Mouse (Mus musculus): ENCODE data around the gene Bub1b.
"Not testable (repeated sequence)": the region's sequence is repeated elsewhere in the genome, so short reads cannot be mapped to it uniquely, and the experiment has no call there.

Bub1b gene

DNA sequence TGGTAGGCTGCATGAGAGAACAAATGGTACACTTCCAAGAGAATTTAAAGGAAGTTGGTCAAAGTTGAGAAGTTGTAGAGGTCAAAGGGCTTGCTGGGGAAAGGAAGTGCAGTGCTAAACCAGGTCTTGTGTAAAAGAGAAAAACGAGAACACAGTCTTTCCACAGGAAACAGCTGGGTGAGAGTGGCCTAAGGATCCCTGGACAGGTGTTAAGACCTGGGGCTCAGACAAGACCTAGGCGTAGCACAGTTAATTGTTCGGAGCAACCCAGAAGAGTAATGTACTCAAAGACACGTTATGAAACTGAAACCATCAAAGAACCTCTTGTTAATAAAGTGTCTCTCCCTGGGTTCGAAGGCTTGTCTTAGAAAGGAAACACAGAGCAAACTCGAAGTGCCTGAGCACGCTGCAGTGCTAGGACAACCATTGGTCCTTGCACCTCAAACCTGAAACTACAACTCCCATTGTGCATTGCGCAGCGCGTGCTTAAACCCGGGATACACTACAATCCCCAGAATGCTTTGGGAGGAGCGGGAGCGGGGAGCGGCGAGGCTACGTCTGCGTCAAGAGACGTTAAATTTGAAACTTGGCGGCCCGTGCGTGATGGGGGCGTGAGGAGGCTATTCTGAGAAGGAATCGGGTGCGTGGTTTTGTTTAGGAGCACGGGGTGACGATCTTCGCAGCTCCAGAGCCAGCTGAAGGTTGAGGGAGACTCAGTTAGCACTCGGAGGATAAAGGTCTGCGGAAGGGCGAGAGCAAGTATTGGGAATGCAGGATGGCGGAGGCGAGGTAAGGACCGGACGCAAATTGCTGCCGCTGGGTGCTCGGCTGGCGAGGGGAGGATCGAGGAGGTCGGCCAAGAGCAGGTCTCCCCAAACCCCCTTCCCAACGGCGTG lies at the start of gene Bub1b:
Bub1b (plus strand) TSS at position 539 of the 896 bp plus-strand sequence.
- DNase-seq (ENCODE audit: extremely low read depth, low read depth, low spot score) = peak; percentile 40

DNA sequence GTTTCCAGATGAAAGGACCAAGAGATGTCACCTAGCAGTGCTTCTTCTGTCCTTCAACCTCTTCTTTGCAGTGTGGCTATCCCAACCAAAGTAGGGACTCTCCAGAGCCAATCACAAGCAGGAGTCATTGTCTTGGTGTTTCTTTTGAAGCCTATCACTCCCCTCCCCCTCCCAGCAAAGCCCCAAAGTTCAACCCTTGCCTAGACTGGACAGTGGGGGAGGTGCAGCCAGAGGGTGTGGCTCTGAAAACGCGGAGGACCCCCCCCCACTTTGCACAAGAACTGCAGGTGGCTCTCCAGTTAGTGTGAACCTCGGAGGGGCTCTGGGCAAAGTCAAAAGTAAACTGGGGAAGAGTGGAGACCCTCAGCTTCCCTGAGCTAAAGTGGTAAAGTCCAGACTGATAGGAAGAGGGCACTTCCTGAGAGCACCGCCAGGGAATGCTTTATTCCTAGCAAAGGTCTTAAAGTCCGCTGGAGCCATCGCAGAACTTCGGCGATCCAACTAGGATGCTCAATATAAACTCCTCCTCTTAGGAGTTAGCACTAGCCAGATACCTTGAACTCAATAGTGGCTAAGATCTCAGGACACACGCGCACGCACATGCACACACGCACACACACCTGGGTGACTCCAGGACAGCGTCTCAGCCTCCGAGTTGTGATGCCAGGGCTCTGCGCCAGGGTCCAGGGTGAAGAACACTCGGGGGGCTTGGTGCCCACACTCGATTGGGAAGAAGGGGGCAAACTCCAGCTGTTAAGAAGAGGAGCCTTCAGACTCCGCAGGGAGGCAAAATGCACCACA lies 49.4 kb upstream of the Bub1b start:
- DNase-seq (ENCODE audit: extremely low read depth, low read depth, low spot score) = no peak

DNA sequence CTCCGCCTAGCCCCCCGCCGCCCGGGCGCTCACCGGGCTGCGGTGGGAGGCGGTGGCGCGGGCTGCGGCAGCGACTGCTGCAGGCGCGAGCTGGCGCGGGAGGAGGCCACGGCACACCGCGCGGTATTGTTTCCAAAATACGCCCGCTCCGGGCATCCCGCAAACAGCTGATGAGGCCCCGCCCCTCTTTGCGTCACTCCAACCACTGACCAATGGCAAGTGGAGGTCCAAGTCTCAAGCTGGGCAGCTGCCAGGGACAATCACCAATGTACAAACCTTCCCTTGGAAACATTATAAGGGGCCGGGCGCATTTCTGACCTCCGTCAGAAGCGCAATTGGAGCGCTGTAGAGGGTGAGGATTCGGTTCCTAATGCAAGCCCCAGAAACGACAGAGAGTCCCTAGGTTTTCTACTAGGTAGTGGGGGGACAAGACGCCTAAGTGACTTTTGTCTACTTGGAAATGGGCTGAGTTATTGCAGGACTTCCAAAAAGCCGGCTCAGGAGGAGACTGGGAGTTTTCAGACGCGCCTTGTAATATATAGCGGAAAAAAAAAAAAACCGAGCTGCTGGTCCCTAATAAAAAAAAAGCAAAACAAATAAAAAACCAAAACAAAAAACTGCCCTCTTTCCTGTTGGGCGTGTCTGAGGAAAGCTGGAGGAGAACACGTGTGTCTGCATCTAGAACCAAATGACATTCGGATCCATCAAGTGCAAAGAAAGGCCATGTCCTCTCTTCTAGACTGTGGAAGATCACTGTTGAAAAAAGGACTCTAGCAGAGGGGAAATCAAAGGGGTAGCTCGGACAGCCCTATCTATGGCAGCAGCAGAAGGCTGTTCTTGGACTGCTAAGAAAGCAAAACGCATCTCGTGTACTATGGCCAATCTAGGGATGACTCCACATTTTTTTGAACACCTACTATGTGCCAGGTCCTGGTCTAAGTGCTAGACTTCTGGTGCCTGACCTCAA lies 48.2 kb upstream of the Bub1b start, which contains the start of gene Bmf:
Bmf (minus strand) TSS at position 181 of the 967 bp plus-strand sequence.
- DNase-seq (ENCODE audit: extremely low read depth, low read depth, low spot score) = peak; percentile 68

DNA sequence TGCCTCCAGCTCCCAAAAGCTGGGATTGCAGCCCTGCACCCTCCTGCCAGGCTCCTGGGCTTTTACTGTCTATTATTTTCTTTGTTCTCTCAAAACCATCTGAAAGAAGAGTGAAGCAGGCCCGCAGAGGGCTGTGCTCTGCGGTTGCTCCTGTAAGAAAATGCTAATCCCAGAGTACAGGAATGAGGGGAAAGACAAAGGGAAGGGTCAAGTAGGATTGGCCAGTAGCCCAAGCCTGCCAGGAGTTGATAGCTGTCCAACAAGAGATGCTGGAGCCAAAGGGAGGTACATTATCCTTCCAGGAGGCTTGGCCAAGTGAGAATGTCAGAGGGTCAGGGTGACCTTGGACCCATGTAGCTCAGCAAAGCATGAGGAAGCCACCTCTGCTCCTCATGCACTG lies 46.4 kb upstream of the Bub1b start:
- no peak for DNase-seq (ENCODE audit: extremely low read depth, low read depth, low spot score)

DNA sequence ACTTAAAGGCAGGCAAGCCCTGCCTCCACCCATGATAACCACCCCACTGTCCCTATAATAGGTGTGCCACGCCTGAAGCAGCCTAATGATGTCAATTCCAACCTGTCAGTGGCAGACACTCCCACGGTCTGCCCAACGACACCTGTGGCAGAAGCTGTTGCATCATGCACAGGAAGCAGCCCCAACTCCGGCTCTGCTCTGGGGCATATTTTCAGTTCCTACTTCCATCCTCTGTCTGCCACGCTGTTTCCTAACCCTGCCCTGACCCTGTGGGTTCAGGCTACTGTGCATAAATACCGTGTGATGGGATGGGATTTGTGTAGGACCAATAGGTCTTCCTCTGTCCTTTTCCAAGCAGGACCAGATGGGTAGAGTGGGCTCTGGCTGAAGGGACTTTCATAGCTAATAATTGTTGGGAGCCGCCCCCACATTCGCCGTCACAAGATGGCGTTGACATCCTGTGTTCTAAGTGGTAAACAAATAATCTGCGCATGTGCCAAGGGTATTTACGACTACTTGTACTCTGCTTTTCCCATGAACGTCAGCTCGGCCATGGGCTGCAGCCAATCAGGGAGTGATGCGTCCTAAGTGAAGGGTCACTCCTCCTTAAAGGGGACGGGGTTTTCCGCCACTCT lies 43.5 kb upstream of the Bub1b start:
- not testable (repeated sequence) for DNase-seq (ENCODE audit: extremely low read depth, low read depth, low spot score)

DNA sequence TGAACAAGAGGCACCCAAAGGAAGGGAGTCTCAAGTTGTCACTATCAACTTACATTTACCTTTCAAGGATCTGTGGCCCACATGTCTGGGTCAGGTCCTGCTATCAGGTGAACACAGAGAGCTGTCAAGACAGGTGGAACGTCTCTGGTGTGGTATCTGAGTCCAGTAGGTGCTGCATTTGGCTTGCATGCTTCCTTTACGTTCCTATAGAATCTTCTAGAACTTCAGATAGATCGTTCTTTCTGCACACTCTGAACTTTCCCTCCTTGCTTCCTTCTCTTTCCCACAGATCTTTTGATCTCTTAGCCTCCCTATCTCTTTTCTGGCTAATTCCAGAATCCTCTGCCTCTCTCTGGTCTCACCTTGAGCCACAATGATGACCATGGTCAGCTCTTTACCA lies 39.6 kb upstream of the Bub1b start:
- no peak for DNase-seq (ENCODE audit: extremely low read depth, low read depth, low spot score)

DNA sequence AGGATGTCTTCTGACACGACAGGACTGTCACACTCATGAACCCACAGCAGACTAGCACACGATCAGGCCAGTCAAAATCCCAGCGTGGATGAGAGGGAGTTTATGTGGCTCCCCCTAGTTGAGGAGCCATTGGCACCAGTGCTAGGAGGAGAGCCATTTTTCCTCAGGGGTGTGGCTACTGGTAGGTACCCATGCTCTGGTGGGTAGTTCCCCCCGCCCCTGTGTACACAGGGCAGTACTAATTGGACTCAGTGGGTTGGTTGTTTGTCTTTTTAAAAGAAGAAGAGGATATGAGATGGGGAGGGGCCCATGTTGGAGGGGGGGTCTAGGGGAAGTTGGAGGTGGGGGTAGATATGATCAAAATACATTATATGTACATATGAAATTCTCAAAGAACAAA lies 36.0 kb upstream of the Bub1b start:
- no peak for DNase-seq (ENCODE audit: extremely low read depth, low read depth, low spot score)

DNA sequence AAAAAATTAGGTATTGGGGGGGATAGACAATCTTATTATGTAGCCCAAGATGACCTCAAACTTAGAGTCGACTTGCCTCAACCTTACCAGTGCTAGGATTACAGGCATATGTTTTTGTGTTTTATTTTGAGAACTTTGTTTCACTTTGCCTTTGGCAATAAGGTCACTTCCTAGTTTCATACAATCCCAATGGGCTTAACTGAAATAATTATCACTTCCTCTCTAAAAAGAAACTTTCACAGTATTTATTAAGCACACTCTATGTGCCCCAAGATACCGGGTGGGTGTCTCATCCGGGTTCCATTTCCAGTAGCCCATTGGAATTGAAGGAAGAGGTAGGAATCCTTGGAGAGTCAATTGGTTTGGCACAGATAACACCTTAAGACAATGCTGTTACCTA lies 35.6 kb upstream of the Bub1b start:
- DNase-seq (ENCODE audit: extremely low read depth, low read depth, low spot score) = no peak

- DNase-seq (ENCODE audit: extremely low read depth, low read depth, low spot score) = no peak
Observed at GRCm38 (mm10) chr2:118567179-118567578, 30.8 kb upstream of the Bub1b start.

- no peak for DNase-seq (ENCODE audit: extremely low read depth, low read depth, low spot score)
Observed at GRCm38 (mm10) chr2:118570939-118571338, 27.1 kb upstream of the Bub1b start.

- DNase-seq (ENCODE audit: extremely low read depth, low read depth, low spot score) = no peak
Observed at GRCm38 (mm10) chr2:118572183-118572836, 25.7 kb upstream of the Bub1b start.

- no peak for DNase-seq (ENCODE audit: extremely low read depth, low read depth, low spot score)
Observed at GRCm38 (mm10) chr2:118573135-118573534, 24.9 kb upstream of the Bub1b start.

DNA sequence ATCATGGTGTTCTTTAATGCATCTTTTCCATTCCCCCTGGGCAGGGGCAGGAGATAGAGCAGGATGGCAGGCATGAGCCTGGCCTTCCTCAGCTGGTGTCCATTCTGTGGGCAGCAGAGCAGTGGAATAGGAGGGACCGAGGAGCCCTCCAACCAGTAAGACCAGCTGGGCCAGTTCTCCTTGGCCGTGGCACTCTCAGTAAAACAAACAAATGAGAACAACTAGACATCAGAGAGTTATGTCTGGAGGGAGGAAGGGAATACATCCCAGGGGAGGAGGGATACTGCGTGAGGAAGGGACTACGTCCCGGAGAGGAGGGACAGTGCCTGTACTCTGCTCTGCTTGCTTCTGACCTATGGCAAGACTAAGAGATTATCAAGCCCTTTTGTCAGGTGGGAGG lies 12.0 kb upstream of the Bub1b start:
- DNase-seq (ENCODE audit: extremely low read depth, low read depth, low spot score) = no peak

DNA sequence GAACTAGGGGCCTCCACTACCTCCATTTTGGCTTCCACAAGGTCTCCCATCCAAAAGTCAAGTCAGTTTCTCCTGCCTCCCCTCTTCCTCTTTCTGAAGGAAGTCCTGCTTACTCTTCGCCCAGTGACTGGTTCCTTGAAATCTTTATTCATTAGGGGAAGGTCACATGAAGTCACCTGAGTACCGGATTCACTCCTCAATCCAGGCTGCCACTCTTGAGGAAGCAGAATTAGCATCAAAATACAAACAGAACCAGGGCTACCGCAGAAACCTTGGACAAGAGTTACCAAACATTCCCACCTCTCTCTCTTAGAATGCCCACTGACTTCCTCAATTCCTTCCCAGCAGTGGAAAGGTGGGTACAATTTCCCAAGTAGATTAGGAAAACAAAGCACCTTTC lies 10.3 kb upstream of the Bub1b start:
- no peak for DNase-seq (ENCODE audit: extremely low read depth, low read depth, low spot score)

GRCm38 (mm10) chr2:118591083-118591482 lies 6.9 kb upstream of the Bub1b start:
- no peak for DNase-seq (ENCODE audit: extremely low read depth, low read depth, low spot score)

GRCm38 (mm10) chr2:118599087-118599486 lies 1.1 kb downstream of the Bub1b start:
- DNase-seq (ENCODE audit: extremely low read depth, low read depth, low spot score) = no peak

DNA sequence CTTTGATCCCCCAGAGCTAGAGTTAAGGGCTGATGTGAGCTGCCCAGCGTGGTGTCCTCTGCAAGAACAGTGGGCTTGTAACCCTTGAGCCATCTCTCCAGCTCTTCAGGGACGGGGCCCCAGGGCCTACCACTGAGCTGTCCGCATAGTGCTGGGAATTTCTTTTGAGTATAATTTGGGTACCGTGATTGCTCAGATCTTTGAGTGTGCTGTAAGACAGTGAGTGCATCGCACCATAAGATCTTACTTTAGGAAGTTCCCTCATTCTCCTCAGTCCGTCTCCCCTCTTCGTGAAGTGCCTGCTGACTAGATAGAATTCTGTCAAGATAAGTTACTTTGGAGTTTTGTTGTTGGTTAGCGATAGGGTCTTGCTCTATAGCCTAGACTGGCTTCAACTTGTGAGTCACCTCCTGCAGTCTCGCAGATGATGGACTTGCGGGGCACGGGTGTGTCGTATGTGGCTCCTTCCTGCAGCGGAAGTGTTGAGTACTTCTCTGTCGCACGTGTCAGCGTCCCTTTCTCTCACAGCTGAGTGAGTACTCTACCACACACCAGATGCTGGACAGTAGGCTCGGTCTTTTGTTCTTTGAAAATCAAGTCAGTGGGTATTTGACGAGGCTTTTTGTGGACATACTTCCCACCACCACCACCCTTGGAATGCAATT lies 3.7 kb downstream of the Bub1b start:
- DNase-seq (ENCODE audit: extremely low read depth, low read depth, low spot score) = no peak

DNA sequence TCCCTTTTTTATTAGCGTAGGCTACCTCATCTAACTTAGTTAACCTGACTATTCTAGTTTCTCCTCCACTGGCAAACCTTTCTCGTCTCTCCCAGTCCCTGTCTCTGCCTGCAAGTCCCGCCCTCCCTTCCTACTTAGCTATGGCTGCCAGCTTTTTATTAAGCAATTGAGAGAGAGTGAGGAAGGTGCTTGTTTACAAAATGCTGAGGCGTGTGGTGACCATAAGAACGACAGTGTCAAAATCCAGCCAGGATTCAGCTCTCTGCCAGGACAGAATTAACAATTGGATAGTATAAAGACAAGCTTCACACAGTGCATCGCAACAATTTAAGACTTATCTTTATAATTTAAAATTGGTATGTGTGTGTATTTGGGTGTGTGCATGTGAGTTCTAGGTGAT lies 6.1 kb downstream of the Bub1b start:
- peak; percentile 23 for DNase-seq (ENCODE audit: extremely low read depth, low read depth, low spot score)

GRCm38 (mm10) chr2:118606032-118606431 lies 8.0 kb downstream of the Bub1b start:
- DNase-seq (ENCODE audit: extremely low read depth, low read depth, low spot score) = no peak

All from fat pad, adult 2 months (tissue).